ENCODE assay signal across 13 mouse cellular contexts in the genomic region with DNA sequence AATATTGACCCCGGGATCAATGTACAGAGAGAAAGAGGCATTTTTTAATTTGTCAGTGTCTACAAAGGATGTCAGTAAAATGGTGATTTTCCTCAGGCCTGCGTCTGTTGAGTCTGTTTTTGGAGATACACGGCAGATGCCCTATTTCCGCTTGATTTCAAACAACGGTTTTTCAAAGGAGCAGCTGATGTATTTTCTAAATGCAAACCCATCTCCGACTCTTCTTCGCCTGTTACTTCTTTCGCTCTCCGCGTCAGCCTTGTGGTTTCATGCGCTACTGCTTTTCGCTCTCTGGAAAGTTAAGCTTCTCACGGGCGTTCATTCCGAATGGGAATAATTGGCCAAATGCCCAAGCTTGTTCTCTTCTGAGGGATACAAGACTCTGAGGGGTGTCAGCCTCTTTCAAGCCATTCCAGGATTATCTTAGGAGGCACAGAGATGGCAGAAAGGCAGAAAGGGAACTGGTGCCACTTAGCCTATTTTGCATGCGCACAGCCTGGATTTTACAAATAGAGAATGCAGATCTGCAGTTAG. TPM values are rescaled to one million over a fixed set of nuclear protein-coding genes. Genes with fewer than 3 reads are reported as not detected.
A peak's percentile ranks its signal among the peaks of the same experiment; 100 is the strongest.
DNase-seq lines count a peak whose midpoint lies in the region; ATAC-seq lines count a peak whose summit lies in the region.
"Had no signal": no experiment of that assay in that cellular context is flagged by ENCODE, and none has a peak within 500 bp of the region (broad histone marks: within the 10 kb centered on the region; RNA-seq: fewer than 3 reads in every experiment).

No protein-coding gene starts in this region.

- no peaks in the 10 kb centered on the region for H3K27me3 ChIP-seq in embryonic facial prominence, embryonic 13.5 days
- H3K27me3 ChIP-seq in embryonic facial prominence, embryonic 10.5 days (replicated peaks; ENCODE audit: low read depth, poor library complexity, severe bottlenecking): no peaks in the 10 kb centered on the region
- no peaks in the 10 kb centered on the region for H3K27me3 ChIP-seq in liver, embryonic 12.5 days (replicated peaks)
- no peaks in the 10 kb centered on the region for H3K27me3 ChIP-seq in hindbrain, embryonic 14.5 days (ENCODE audit: control insufficient read depth, insufficient read depth, low read length)
- H3K27me3 ChIP-seq: Patski had no signal

- H3K4me2 ChIP-seq in embryonic facial prominence, embryonic 13.5 days: peak overlapping the region; percentile 38
- peak overlapping the region; percentile 34; the same call in 1 of the 2 replicates for H3K4me2 ChIP-seq in liver, embryonic 12.5 days
- no peak overlapping the region for H3K4me2 ChIP-seq in hindbrain, embryonic 14.5 days (replicated peaks)

- WGBS in embryonic facial prominence, embryonic 13.5 days: 45% methylated on average over 16 of the region's 16 CpGs
- WGBS in embryonic facial prominence, embryonic 10.5 days: 82% methylated on average over 16 of the region's 16 CpGs
- WGBS in liver, embryonic 12.5 days (ENCODE audit: insufficient replicate concordance): 70% methylated on average over 16 of the region's 16 CpGs
- 43% methylated on average over 16 of the region's 16 CpGs for WGBS in hindbrain, embryonic 14.5 days

- no peak overlapping the region for H3K4me3 ChIP-seq in embryonic facial prominence, embryonic 13.5 days
- no peak overlapping the region for H3K4me3 ChIP-seq in embryonic facial prominence, embryonic 10.5 days
- no peak overlapping the region for H3K4me3 ChIP-seq in liver, embryonic 12.5 days
- H3K4me3 ChIP-seq in hindbrain, embryonic 14.5 days (replicated peaks; ENCODE audit: low read length): no peak overlapping the region

- no peak for DNase-seq in embryonic facial prominence, embryonic 10.5 days (ENCODE audit: low spot score)
- no peak for DNase-seq in liver
- DNase-seq in hindbrain, embryonic 14.5 days (ENCODE audit: low spot score): peak; percentile 54
- peak; percentile 41 for DNase-seq in retina, embryonic 14.5 days (ENCODE audit: low spot score)
- no peak for DNase-seq in embryo, embryonic 9.5 days (ENCODE audit: extremely low spot score)
- no peak for DNase-seq in yolk sac, embryonic 10.5 days (ENCODE audit: low spot score)
- DNase-seq: adrenal gland, postnatal 14 days; cerebellum, adult 9-11 months; heart, adult 11 months; lung, postnatal 36 days had no signal

- ATAC-seq in embryonic facial prominence, embryonic 13.5 days (ENCODE audit: insufficient number of reproducible peaks, insufficient read depth, low FRiP score, low TSS enrichment, low read depth): no peak
- no peak for ATAC-seq in liver, embryonic 12.5 days
- peak; percentile 46; the same call in 1 of the 2 replicates for ATAC-seq in hindbrain, embryonic 14.5 days (ENCODE audit: low FRiP score)
- ATAC-seq: Patski had no signal

- peak overlapping the region; percentile 28 for H3K27ac ChIP-seq in embryonic facial prominence, embryonic 13.5 days
- no peak overlapping the region for H3K27ac ChIP-seq in embryonic facial prominence, embryonic 10.5 days (replicated peaks)
- no peak overlapping the region for H3K27ac ChIP-seq in liver, embryonic 12.5 days
- H3K27ac ChIP-seq in hindbrain, embryonic 14.5 days: no peak overlapping the region

- peaks cover 26% of the 10 kb centered on the region for H3K4me1 ChIP-seq in embryonic facial prominence, embryonic 13.5 days
- H3K4me1 ChIP-seq in embryonic facial prominence, embryonic 10.5 days: peaks cover 35% of the 10 kb centered on the region
- H3K4me1 ChIP-seq in liver, embryonic 12.5 days: peaks cover 17% of the 10 kb centered on the region
- H3K4me1 ChIP-seq in hindbrain, embryonic 14.5 days (replicated peaks; ENCODE audit: control insufficient read depth, insufficient read depth, low read length): 0 out of 2 replicates have a peak, but pooled peaks cover 7% of the 10 kb centered on the region

- no peaks in the 10 kb centered on the region for H3K9me3 ChIP-seq in embryonic facial prominence, embryonic 13.5 days
- H3K9me3 ChIP-seq in embryonic facial prominence, embryonic 10.5 days: no peaks in the 10 kb centered on the region
- H3K9me3 ChIP-seq in liver, embryonic 12.5 days (replicated peaks): no peaks in the 10 kb centered on the region
- no peaks in the 10 kb centered on the region for H3K9me3 ChIP-seq in hindbrain, embryonic 14.5 days (ENCODE audit: control insufficient read depth, low read length)

- no peak overlapping the region for H3K9ac ChIP-seq in embryonic facial prominence, embryonic 13.5 days
- no peak overlapping the region for H3K9ac ChIP-seq in liver, embryonic 12.5 days
- H3K9ac ChIP-seq in hindbrain, embryonic 14.5 days: no peak overlapping the region

- H3K36me3 ChIP-seq in embryonic facial prominence, embryonic 13.5 days: no peaks in the 10 kb centered on the region
- no peaks in the 10 kb centered on the region for H3K36me3 ChIP-seq in embryonic facial prominence, embryonic 10.5 days (replicated peaks)
- H3K36me3 ChIP-seq in liver, embryonic 12.5 days: no peaks in the 10 kb centered on the region
- H3K36me3 ChIP-seq in hindbrain, embryonic 14.5 days (replicated peaks; ENCODE audit: control insufficient read depth, insufficient read depth): no peaks in the 10 kb centered on the region

RNA-seq across cellular contexts. Expression of gene Ltbp1, which starts 36.6 kb away (rescaled TPM):
- polyA plus RNA-seq in embryonic facial prominence, embryonic 13.5 days (2015; fragmentation: Nextera tagmentation; extraction: Ambion mirVana): 41.3 and 44.8 TPM in 2 replicates
- 7.0 and 8.5 TPM in 2 replicates for polyA plus RNA-seq in embryonic facial prominence, embryonic 10.5 days (2016; fragmentation: Nextera tagmentation; extraction: Ambion mirVana)
- polyA plus RNA-seq in liver, embryonic 12.5 days (2016; fragmentation: Nextera tagmentation; extraction: Ambion mirVana): 7.4 and 8.6 TPM in 2 replicates
- 2.6 TPM in 2 replicates for polyA plus RNA-seq in hindbrain, embryonic 14.5 days (2014; fragmentation: Nextera tagmentation; extraction: Ambion mirVana)

Comparison
In these comparisons a context has a peak if more than half of its experiments do, and no peak if none do; other contexts are left out.
1. DNase-seq: peak in hindbrain, embryonic 14.5 days (single experiment) and retina, embryonic 14.5 days (single experiment); none in embryonic facial prominence, embryonic 10.5 days (single experiment), liver (single experiment), embryo, embryonic 9.5 days (single experiment) and yolk sac, embryonic 10.5 days (single experiment).